17 mouse cellular contexts compared by ENCODE assay signal in genomic region chr16:30784261-30784660, GRCm38 (mm10).
DNase-seq lines count a peak whose midpoint lies in the region.
"Had no signal": no experiment of that assay in that cellular context is flagged by ENCODE, and none has a peak within 500 bp of the region (broad histone marks: within the 10 kb centered on the region; RNA-seq: fewer than 3 reads in every experiment).

No protein-coding gene starts in this region.

- intact Hi-C loops in heart, postnatal 10 days (cut with DNase I): no loop called here

- H3K27me3 ChIP-seq in heart, embryonic 10.5 days (ENCODE audit: insufficient read depth, poor library complexity, severe bottlenecking): no peaks in the 10 kb centered on the region
- H3K27me3 ChIP-seq: CH12.LX, Patski had no signal

- H3K36me3 ChIP-seq in heart, embryonic 10.5 days: no peaks in the 10 kb centered on the region
- H3K36me3 ChIP-seq: G1E had no signal

- no peak overlapping the region for H3K27ac ChIP-seq in heart, embryonic 10.5 days

- H3K4me3 ChIP-seq in heart, embryonic 10.5 days: no peak overlapping the region

- DNase-seq in heart, adult 11 months: peak; percentile 64
- DNase-seq in heart, postnatal 10 days: no peak
- peak; percentile 69 for DNase-seq in heart, embryonic 10.5 days (ENCODE audit: low spot score)
- DNase-seq in heart, adult 9 months (ENCODE audit: low spot score in 2 of 2): no peak
- DNase-seq: adrenal gland, adult 2 months; adrenal gland, adult 8-10 months; adrenal gland, postnatal 10 days; adrenal gland, postnatal 14 days; adrenal gland, postnatal 25 days; adrenal gland, postnatal 36 days; B cell, adult 2 months; cerebellum, adult 11 months; cerebellum, adult 11-12 months; cerebellum, adult 18-20 months had no signal

- 90% methylated on average over 5 of the region's 5 CpGs for WGBS in heart, embryonic 10.5 days

- H3K4me1 ChIP-seq in heart, embryonic 10.5 days: peaks cover 25% of the 10 kb centered on the region

- H3K9me3 ChIP-seq in heart, embryonic 10.5 days: no peaks in the 10 kb centered on the region
- H3K9me3 ChIP-seq: G1E had no signal

Comparison
In these comparisons a context has a peak if more than half of its experiments do, and no peak if none do; other contexts are left out.
1. DNase-seq: peak in heart, adult 11 months (single experiment) and heart, embryonic 10.5 days (single experiment); none in heart, postnatal 10 days (0 of 2) and heart, adult 9 months (0 of 2).